ENCODE assay signal across 9 mouse cellular contexts in genomic region chr1:180901107-180901506, GRCm38 (mm10). TPM values are rescaled to one million over a fixed set of nuclear protein-coding genes. Genes with fewer than 3 reads are reported as not detected.
DNase-seq lines count a peak whose midpoint lies in the region; TF ChIP-seq lines count a peak whose summit lies in the region.
"Had no signal": no experiment of that assay in that cellular context is flagged by ENCODE, and none has a peak within 500 bp of the region (broad histone marks: within the 10 kb centered on the region; RNA-seq: fewer than 3 reads in every experiment).

No protein-coding gene starts in this region.

- TF ChIP-seq CTCF in spleen, adult 2 months (IDR thresholded peaks at IDR 0.05; ENCODE audit: extremely low read depth, insufficient read depth, insufficient read length, insufficient replicate concordance) = peak; percentile 46; the same call in 1 of the 2 replicates

- 0 out of 2 replicates have a peak, but pooled peaks cover 4% of the 10 kb centered on the region for H3K4me1 ChIP-seq in spleen, adult 2 months (ENCODE audit: control insufficient read depth, insufficient read depth, insufficient read length)

- H3K27ac ChIP-seq in spleen, adult 2 months (ENCODE audit: insufficient read depth, low read length) = no peak overlapping the region
- H3K27ac ChIP-seq: neural tube, embryonic 13.5 days had no signal

- 3% methylated on average over 4 of the region's 4 CpGs for WGBS in spleen, adult 2 months

- no peaks in the 10 kb centered on the region for H3K27me3 ChIP-seq in spleen, adult 2 months (ENCODE audit: control insufficient read depth, insufficient read depth, low read length)
- H3K27me3 ChIP-seq: neural tube, embryonic 13.5 days had no signal

- DNase-seq in gastrocnemius, adult 18-20 months (ENCODE audit: low spot score) = peak; percentile 58
- no peak for DNase-seq in gastrocnemius, adult 8-10 months (ENCODE audit: low spot score in 2 of 2)
- DNase-seq in spleen, adult 2 months (ENCODE audit: low read depth in 1 of 2, low spot score in 2 of 2) = peak in 1 of 2 experiments; percentile 59
- no peak for DNase-seq in spleen, adult 12 weeks (ENCODE audit: low spot score)
- peak; percentile 84 for DNase-seq in embryo, embryonic 10.5 days (ENCODE audit: low spot score)
- peak; percentile 30 for DNase-seq in retina, adult 2 months (ENCODE audit: low read depth, low spot score)
- no peak for DNase-seq in right cerebral cortex, postnatal 4 days
- no peak for DNase-seq in gastrocnemius, postnatal 25 days

- no peak overlapping the region for H3K4me3 ChIP-seq in spleen, adult 2 months (ENCODE audit: extremely low read depth, insufficient read depth, insufficient read length)
- H3K4me3 ChIP-seq: neural tube, embryonic 13.5 days had no signal

- no peak for TF ChIP-seq POLR2A in spleen, adult 2 months (IDR thresholded peaks at IDR 0.05; ENCODE audit: low read depth, low read length)

- H3K36me3 ChIP-seq in spleen, adult 2 months (ENCODE audit: control insufficient read depth, insufficient read depth, low read length) = peaks cover 2% of the 10 kb centered on the region

RNA-seq across cellular contexts. Expression of gene Pycr2, which starts 3.0 kb away (rescaled TPM):
- 10 to 100 TPM in 1 of 2 experiments, 1 to 10 TPM in 1; 9.9 to 10.9 TPM for total RNA-seq in gastrocnemius, adult 18-20 months (2021)
- total RNA-seq in gastrocnemius, adult 8-10 months (2022) = 10 to 100 TPM in 3 of 4 experiments, 1 to 10 TPM in 1; 9.3 to 11.4 (median 10.8) TPM
- polyA plus RNA-seq in spleen, adult 2 months (2012; rRNA removed) = 41.7 and 53.9 TPM in 2 replicates
- 10 to 100 TPM; 12.4 to 14.1 TPM for total RNA-seq in gastrocnemius, postnatal 25 days (2021)

RNA-seq across cellular contexts. Expression of gene Lefty2, which starts 8.2 kb away (rescaled TPM):
- total RNA-seq in gastrocnemius, adult 18-20 months (2021) = not detected
- not detected for total RNA-seq in gastrocnemius, adult 8-10 months (2022)
- polyA plus RNA-seq in spleen, adult 2 months (2012; rRNA removed) = not detected in 2 replicates
- total RNA-seq in gastrocnemius, postnatal 25 days (2021) = not detected
- polyA plus RNA-seq: neural tube, embryonic 13.5 days had no signal

RNA-seq across cellular contexts. Expression of gene Lefty1, which starts 33.7 kb away (rescaled TPM):
- under 1 TPM; 0.23 to 0.26 TPM for total RNA-seq in gastrocnemius, adult 18-20 months (2021)
- total RNA-seq in gastrocnemius, adult 8-10 months (2022) = under 1 TPM in 3 of 4 experiments, not detected in 1; 0.19 to 0.34 (median 0.24) TPM
- polyA plus RNA-seq in spleen, adult 2 months (2012; rRNA removed) = 10.9 and 16.8 TPM in 2 replicates
- under 1 TPM in 1 of 2 experiments, not detected in 1; 0.33 TPM for total RNA-seq in gastrocnemius, postnatal 25 days (2021)

RNA-seq across cellular contexts. Expression of gene Tmem63a, which starts 41.0 kb away (rescaled TPM):
- 10 to 100 TPM; 14.5 to 15.6 TPM for total RNA-seq in gastrocnemius, adult 18-20 months (2021)
- total RNA-seq in gastrocnemius, adult 8-10 months (2022) = 10 to 100 TPM; 14.9 to 18.2 (median 16.2) TPM
- 38.6 and 42.5 TPM in 2 replicates for polyA plus RNA-seq in spleen, adult 2 months (2012; rRNA removed)
- 10 to 100 TPM; 11.7 to 12.4 TPM for total RNA-seq in gastrocnemius, postnatal 25 days (2021)

RNA-seq across cellular contexts. Expression of gene Sde2, which starts 50.2 kb away (rescaled TPM):
- total RNA-seq in gastrocnemius, adult 18-20 months (2021) = 1 to 10 TPM; 7.1 to 9.6 TPM
- 1 to 10 TPM; 6.8 to 8.4 (median 7.6) TPM for total RNA-seq in gastrocnemius, adult 8-10 months (2022)
- polyA plus RNA-seq in spleen, adult 2 months (2012; rRNA removed) = 7.1 and 9.3 TPM in 2 replicates
- 1 to 10 TPM; 7.5 TPM for total RNA-seq in gastrocnemius, postnatal 25 days (2021)

Comparison
In these comparisons a context has a peak if more than half of its experiments do, and no peak if none do; other contexts are left out.
1. DNase-seq: peak in gastrocnemius, adult 18-20 months (single experiment), embryo, embryonic 10.5 days (single experiment) and retina, adult 2 months (single experiment); none in gastrocnemius, adult 8-10 months (0 of 2), spleen, adult 12 weeks (single experiment), right cerebral cortex, postnatal 4 days (single experiment) and gastrocnemius, postnatal 25 days (single experiment).